Mouse (Mus musculus): ENCODE results near the gene Cys1.

Gene Cys1

GRCm38 (mm10) chr12:24697484-24698204, 16.0 kb upstream of the Cys1 start:
- no peak for DNase-seq (ENCODE audit: low spot score in 2 of 2)

DNA sequence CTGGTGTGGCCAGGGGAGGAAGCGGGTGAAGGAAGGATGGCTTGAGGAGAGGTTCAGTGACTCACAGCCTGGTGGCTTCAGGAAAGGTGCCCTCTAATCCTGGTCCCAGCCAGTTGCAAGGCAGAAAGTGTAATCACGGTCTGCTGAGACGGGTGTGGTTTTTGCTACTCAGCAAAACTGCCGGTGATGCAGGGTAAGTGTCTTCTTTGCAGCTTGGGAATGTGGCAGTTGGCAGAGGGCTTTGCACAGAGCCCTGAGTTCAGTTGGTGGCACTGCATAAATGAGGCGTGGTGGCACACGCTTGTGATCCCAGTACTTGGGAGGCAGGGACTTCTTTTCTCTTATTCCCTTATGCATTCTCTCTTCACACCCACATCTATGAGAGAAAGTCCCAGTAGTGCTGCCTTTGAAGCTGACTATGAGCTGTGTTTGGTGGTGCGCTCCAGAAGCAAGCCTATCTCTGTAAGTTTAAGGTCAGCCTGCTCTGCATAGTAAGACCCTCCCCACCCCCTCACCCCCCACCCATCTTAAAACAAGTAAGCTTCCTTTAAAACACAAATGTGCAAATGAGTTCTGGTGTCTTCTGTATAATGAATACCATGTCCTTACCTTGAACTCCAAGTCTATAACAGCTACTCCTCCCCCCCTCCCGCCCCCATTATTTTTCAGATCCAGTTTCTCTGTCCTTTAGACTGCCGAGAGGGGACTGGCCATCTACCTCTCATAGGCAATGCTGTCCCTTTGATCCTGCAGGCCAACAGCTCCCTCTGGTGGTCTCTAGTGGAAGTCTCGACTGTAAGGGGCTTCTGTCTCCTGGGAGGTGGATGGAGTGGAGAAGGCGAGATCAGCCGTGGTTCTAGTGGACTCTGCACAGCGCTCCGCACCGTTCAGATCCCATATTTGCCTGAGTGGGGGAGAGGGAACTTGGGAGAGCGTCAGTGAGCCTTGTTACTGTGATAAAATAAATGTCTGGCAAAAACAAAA, 15.2 kb upstream of the Cys1 start:
- peak in 1 of 2 experiments; percentile 92 for DNase-seq (ENCODE audit: low spot score in 2 of 2)

DNA sequence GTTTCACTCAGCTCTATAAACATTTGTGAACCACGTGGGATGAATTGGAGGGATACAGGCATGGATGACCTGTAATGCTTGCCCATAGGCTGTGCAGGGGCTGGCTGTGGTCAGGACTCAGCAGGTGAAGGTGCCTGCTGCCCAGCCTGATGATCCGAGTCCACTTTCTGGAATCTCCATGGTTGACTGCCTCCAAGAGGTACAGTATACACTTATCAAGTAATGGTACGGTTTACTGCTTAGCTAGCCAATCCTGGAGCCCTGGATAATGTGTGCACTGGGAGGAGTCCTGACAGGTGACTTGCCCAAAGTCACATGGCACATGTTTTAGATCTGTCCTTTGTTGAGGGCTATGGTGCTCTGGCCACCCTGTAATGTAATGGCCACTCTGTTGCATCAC, 8.7 kb upstream of the Cys1 start:
- DNase-seq (ENCODE audit: low spot score in 2 of 2): no peak

DNA sequence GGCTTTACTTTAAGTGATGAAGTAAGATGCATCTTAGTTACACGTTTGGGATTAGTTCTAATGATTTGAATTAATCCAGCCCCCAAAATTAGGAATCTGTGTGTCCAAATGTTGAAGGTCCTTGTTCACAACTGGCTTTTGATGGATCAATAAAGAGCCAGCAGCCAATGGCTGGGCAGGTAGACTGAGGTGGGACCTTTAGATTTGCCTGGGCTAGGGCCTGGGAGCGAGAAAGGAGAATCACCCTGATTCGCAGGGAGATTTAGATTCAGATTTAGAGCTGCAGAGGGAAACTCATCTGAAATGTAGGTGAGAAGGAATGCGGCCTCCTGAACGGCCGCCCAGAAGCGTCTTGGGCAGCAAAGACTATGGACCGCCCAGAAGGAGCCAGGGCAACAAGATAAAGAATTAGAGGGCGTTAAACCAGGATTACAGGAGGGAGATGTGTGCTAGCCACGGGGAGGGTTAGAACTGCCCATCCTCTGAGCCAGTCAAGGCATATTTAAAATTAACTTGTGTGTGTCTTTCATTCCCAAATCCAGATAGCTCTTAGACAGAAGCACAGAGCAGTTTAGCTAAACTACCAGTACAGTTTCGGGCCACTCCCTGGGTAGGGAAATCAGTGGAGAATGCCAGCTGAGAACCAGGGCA, 5.2 kb upstream of the Cys1 start:
- DNase-seq (ENCODE audit: low spot score in 2 of 2): no peak

- no peak for DNase-seq (ENCODE audit: low spot score in 2 of 2)
These were observed 4.6 kb upstream of the Cys1 start for GRCm38 (mm10) chr12:24686038-24686695.

GRCm38 (mm10) chr12:24683461-24683860, 1.8 kb upstream of the Cys1 start:
- DNase-seq (ENCODE audit: low spot score in 2 of 2): no peak

GRCm38 (mm10) chr12:24682563-24682962, 950 bp upstream of the Cys1 start:
- peak in 1 of 2 experiments; percentile 54 for DNase-seq (ENCODE audit: low spot score in 2 of 2)

DNA sequence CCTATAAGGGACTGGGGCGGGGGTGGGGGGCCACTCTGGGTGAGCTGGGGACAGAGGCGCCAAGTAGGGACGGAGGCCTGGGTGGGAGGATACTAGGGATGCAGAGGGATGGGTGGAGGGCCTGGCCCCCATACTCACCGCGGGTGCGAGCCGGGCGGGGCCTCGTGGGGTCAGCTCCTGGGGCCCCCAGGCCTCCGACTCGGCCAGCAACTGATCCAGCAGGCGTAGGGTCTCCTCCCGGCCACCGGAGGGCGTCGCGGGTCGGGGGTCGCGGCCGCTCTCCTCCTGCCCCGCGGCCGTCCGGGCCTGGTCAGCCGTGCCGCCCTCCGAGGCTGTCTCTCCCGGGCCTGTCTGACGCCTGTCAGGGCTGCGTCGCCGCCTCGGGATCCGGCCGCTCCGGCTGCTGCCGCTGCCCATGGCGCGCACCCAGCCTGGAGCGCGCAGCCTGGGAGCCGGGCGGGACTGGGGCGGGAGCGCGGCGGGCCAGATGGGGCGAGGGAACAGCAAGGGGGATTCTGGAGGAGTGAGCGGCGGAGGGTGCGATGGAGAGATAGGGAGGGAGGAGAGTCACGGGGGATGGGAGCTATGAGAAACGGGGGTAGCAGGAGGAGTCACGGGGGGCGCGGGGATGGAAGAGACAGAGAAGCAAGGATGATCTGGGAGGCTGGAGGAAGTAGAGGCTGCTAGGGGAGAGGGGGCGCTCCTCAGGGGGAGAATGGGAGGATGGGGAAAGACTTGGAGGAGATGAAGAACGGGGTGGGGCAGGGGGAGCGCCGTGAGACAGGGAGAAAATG, 924 bp downstream of the Cys1 start:
- no peak for DNase-seq (ENCODE audit: low spot score in 2 of 2)

- DNase-seq (ENCODE audit: low spot score in 2 of 2): no peak
These were observed 1.5 kb downstream of the Cys1 start for GRCm38 (mm10) chr12:24680096-24680491.

DNA sequence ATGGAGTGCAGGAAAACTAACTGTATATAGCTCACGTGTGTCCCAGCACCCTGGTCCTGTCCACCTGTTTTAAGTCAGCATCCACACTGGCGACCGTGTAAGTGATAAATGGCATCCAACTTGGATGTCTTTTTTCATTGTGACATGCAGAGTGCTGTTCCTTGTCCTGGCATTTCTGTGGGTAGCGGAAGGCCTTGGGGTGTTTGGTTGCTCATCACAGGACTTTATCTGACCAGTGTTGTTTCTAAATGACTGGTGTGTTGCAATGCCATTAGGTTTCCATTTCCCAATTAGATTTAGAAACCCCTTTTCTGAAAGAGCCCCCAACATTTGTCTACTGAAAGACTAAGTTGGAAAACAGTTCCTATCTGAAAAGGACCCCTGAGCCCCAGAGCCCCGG, 19.5 kb downstream of the Cys1 start:
- DNase-seq (ENCODE audit: low spot score in 2 of 2): no peak

- no peak for DNase-seq (ENCODE audit: low spot score in 2 of 2)
These were observed 20.5 kb downstream of the Cys1 start for GRCm38 (mm10) chr12:24661100-24661499.

DNA sequence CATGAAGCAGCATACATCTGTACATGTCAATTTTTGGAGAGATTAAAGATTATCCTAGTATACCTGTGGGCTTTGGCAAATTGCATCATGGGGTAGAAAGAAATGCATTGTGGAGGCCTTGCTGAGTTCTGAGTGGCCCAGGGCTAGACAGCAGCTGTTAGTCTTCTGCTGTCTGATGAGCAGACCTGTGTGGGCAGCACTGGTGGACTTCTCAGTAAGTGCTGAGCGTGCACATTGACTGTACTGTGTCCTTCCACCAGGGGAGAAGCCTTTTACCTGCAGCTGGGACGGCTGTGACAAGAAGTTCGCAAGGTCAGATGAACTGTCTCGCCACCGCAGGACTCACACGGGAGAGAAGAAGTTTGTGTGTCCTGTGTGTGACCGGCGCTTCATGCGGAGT, 21.7 kb downstream of the Cys1 start:
- no peak for DNase-seq (ENCODE audit: low spot score in 2 of 2)

DNA sequence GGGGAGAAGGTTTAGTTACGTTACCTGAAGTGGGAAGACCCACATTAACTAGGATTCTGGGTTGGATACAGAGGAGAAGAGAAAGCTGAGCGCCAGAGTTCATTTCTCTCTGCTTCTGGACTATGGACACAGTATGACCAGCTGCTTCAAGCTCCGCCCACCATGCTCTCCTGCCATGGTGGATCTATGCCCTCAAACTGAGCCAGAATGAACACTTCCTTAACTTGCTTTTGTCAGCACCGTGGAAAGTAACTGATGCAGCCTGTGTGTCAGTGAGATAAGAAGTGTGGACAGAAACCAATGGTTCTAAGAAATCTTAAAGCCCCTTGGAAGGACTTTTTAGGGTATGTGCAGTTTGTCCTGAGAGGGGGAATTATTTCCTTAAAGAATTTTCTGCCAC, 22.6 kb downstream of the Cys1 start:
- no peak for DNase-seq (ENCODE audit: low spot score in 2 of 2)

- DNase-seq (ENCODE audit: low spot score in 2 of 2): no peak
These were observed 25.2 kb downstream of the Cys1 start for GRCm38 (mm10) chr12:24656436-24656835.

DNA sequence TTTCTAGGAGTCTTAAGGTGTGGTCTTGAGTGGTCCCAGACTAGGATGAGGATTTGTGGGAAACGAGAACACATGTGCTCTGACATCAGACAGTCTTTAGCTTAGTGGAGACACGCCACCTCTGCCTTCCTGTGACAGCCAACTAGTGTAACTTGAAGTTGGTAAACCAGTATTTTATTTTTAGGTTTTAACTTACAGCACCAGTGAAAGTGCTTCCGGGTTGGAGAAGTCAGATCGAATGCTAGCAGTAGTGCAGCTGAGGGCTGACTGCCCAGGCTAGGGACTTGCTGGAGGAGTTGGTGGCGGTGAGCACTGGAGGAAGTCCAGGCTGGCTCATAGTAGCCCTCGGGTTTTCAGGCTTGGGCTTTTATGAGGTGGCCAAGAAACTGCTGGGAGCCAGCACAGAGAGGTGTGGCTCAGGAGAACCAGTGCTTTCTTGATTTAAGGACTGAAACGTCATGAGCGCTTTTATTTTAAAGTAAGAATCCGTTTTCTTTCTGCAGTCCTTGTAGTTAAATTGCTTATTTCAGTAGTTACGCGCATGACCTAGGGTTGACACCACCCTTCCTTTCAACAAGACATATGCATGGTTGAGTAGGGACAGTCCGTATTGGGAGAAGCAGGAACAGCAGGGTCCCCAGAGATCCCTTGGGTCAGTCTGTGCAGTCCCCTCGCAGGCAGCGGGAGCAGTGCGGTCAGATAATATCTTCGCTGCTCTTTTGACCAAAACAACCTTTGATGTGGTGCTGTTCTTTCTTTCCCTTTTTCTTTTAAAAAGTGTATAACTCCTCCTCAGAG, 27.3 kb downstream of the Cys1 start:
- no peak for DNase-seq (ENCODE audit: low spot score in 2 of 2)

DNA sequence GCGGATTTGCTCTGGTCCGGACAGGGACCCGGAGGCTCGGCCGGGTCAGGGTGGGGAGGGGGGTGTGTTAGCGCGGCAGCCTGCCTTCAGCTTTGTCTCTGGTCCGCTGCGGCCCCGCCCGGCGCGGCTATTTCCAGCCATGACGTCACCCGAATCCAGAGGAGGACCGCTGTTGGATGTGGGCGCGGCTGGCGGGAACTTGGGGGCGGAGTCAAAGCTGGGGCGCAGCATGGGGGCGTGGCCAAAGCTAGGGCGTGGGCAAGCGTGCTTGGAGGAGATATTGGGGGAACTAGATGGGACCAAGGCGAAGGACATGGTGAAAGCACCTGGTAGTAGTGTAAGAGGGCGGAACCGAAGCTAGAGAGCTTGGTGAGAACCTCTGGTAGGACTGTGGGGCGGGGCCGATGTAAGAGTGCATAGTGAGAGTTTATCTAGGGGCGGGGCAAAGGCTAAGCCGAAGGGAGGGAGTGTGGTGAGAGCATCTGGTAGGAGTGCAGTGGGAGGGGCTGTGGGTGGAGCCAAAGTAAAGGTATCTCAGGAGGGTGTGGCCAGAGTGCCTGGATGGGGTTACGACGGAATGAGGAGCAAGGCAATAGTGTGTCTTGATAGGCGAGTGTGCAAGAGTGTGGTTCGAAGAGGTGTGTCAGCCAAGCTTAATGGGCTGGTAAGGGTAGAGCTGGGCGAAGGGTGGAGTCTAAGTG, 29.8 kb downstream of the Cys1 start:
- DNase-seq (ENCODE audit: low spot score in 2 of 2): peak; percentile 87 to 94

GRCm38 (mm10) chr12:24651063-24651557, 30.5 kb downstream of the Cys1 start, which contains the start of gene Klf11:
Gene Klf11, plus strand, starts transcription at chr12:24651274.
- DNase-seq (ENCODE audit: low spot score in 2 of 2): peak; percentile 91 to 97

- DNase-seq (ENCODE audit: low spot score in 2 of 2): no peak
These were observed 31.1 kb downstream of the Cys1 start for GRCm38 (mm10) chr12:24650415-24651062.

DNA sequence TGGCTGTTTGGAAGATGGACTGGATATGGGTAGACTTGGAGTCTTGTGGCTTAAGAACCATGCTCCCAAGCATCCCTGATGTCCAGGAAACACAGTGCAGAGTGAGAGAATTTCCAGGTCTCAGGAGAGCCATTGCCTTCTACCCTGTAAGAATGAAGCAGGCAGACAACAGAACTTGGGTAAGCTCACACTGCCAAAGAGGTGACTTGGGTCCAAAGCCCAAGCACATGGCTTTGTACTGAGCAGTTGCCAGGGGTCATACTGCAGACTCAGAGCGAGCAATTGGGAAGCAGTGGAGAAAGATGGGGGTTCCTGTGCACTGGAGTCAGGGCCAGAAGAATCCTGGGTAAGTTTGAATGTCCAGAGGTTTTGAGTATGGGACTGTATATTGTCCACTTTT, 33.5 kb downstream of the Cys1 start:
- DNase-seq (ENCODE audit: low spot score in 2 of 2): no peak

Measured in left cerebral cortex, adult 9 months (tissue).